Mouse (Mus musculus): ENCODE data around the gene Lbx1. TPM values are rescaled to one million over a fixed set of nuclear protein-coding genes. Genes with fewer than 3 reads are reported as not detected.

The Lbx1 gene
- total and polyA plus RNA-seq, 3 experiments = not detected

DNA sequence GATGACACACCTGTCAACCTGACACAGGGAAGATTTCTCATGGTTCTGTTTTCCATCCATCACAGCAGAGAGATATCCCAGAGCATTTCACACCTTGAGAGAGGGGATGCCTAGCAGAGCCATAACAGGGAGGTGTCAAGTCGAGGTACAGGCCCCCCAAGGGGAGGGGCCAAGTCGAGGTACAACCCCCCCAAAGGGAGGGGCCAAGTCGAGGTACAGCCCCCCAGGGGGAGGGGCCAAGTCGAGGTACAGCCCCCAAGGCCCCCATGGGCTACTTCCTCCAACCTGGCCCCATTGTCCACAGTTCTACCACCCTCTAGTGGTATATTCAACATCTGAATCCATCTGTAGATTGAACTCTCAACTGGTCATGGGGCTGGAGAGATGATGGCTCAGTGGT is 41.0 kb downstream of the Lbx1 start:
- dilution Hi-C loops (cut with MboI; ENCODE audit: extremely low pct_ligation_motif_present, extremely low pct_unique_long_range_greater_than_20kb, low sequenced_read_pairs) = no loop called here

More for the DNA sequence above, 41.0 kb downstream of the Lbx1 start:
- TF ChIP-seq USF2 (conservative IDR thresholded peaks at IDR 0.05; ENCODE audit: low read depth, low read length) (no peak), TCF12 (IDR thresholded peaks at IDR 0.05; ENCODE audit: low read depth, low read length) (no peak), USF1 (IDR thresholded peaks at IDR 0.05; ENCODE audit: low read depth, low read length) (no peak), MAZ (IDR thresholded peaks at IDR 0.05; ENCODE audit: low read depth, low read length) (no peak), NELFE (IDR thresholded peaks at IDR 0.05; ENCODE audit: low read depth, low read length) (no peak), ZKSCAN1 (IDR thresholded peaks at IDR 0.05; ENCODE audit: borderline replicate concordance, low read depth, low read length) (no peak), UBTF (IDR thresholded peaks at IDR 0.05; ENCODE audit: low read depth, low read length) (no peak), KAT2A (IDR thresholded peaks at IDR 0.05; ENCODE audit: insufficient replicate concordance, low read length) (no peak), POLR2A (IDR thresholded peaks at IDR 0.05; ENCODE audit: low read depth, low read length) (no peak), HCFC1 (IDR thresholded peaks at IDR 0.05; ENCODE audit: low read depth, low read length) (no peak), MAFK (IDR thresholded peaks at IDR 0.05; ENCODE audit: insufficient replicate concordance, low read length) (no peak), SMC3 (IDR thresholded peaks at IDR 0.05; ENCODE audit: low read depth, low read length) (no peak), JUND (conservative IDR thresholded peaks at IDR 0.05; ENCODE audit: low read depth, low read length) (no peak), RCOR1 (conservative IDR thresholded peaks at IDR 0.05; ENCODE audit: low read depth, low read length) (no peak), NRF1 (IDR thresholded peaks at IDR 0.05; ENCODE audit: low read depth, low read length) (no peak), IRF4 (IDR thresholded peaks at IDR 0.05; ENCODE audit: low read depth, low read length) (no peak), ZNF384 (IDR thresholded peaks at IDR 0.05; ENCODE audit: low read depth, low read length) (no peak), SIN3A (IDR thresholded peaks at IDR 0.05; ENCODE audit: low read length) (no peak), JUN (IDR thresholded peaks at IDR 0.05; ENCODE audit: insufficient read depth, low read depth, low read length) (no peak)
- Histone ChIP-seq H3K9ac (ENCODE audit: insufficient read depth, low read depth) (no peak overlapping the region), H3K79me2 (replicated peaks; ENCODE audit: control insufficient read depth, extremely low read depth, insufficient read depth, poor library complexity, severe bottlenecking) (no peaks in the 10 kb centered on the region), H3K27ac (ENCODE audit: insufficient read depth, low read depth) (no peak overlapping the region), H3K4me3 (replicated peaks in 1 of 3; ENCODE audit: low read depth in 2 of 3, low read length in 2 of 3, poor library complexity in 1 of 3) (no peak overlapping the region), H3K9me3 (replicated peaks; ENCODE audit: low read length) (peaks cover 20% of the 10 kb centered on the region), H3K27me3 (replicated peaks) (peaks cover 6% of the 10 kb centered on the region), H3K36me3 (replicated peaks in 1 of 2; ENCODE audit: control insufficient read depth in 1 of 2, insufficient read depth in 1 of 2, low read length in 1 of 2) (no peaks in the 10 kb centered on the region), H3K4me2 (ENCODE audit: insufficient read depth, low read depth, poor library complexity, severe bottlenecking) (no peak overlapping the region), H3K4me1 (ENCODE audit: control insufficient read depth in 1 of 2, insufficient read depth in 2 of 2) (no peaks in the 10 kb centered on the region)
- in situ Hi-C loops (cut with MboI; ENCODE audit: low pct_ligation_motif_present, low pct_unique_long_range_greater_than_20kb, low sequenced_read_pairs) = no loop called here
- no peak for DNase-seq (ENCODE audit: extremely low read depth)

Other genes with a start within 250 kb of the Lbx1 start
- 0.55 and 1.1 TPM in 2 replicates for gene Sema4g, start 246.7 kb downstream of the Lbx1 start, total RNA-seq (2012; rRNA removed)
- gene Sema4g, start 246.7 kb downstream of the Lbx1 start, total RNA-seq (2014; rRNA removed) = 0.38 and 0.71 TPM in 2 replicates
- gene Sema4g, start 246.7 kb downstream of the Lbx1 start, polyA plus RNA-seq (2012; ENCODE audit: insufficient read length, low read depth) = 8.3 and 8.4 TPM in 2 replicates
- 18.9 and 21.9 TPM in 2 replicates for gene Twnk, start 230.1 kb downstream of the Lbx1 start, total RNA-seq (2012; rRNA removed)
- 12.4 and 14.0 TPM in 2 replicates for gene Twnk, start 230.1 kb downstream of the Lbx1 start, total RNA-seq (2014; rRNA removed)
- 30.1 and 32.4 TPM in 2 replicates for gene Twnk, start 230.1 kb downstream of the Lbx1 start, polyA plus RNA-seq (2012; ENCODE audit: insufficient read length, low read depth)
- 72.7 and 76.6 TPM in 2 replicates for gene Mrpl43, start 229.4 kb downstream of the Lbx1 start, total RNA-seq (2012; rRNA removed)
- gene Mrpl43, start 229.4 kb downstream of the Lbx1 start, total RNA-seq (2014; rRNA removed) = 63.5 and 72.7 TPM in 2 replicates
- 75.1 and 77.9 TPM in 2 replicates for gene Mrpl43, start 229.4 kb downstream of the Lbx1 start, polyA plus RNA-seq (2012; ENCODE audit: insufficient read length, low read depth)
- 17.5 and 22.1 TPM in 2 replicates for gene Lzts2, start 221.4 kb downstream of the Lbx1 start, total RNA-seq (2012; rRNA removed)
- gene Lzts2, start 221.4 kb downstream of the Lbx1 start, total RNA-seq (2014; rRNA removed) = 0.68 and 0.73 TPM in 2 replicates
- gene Lzts2, start 221.4 kb downstream of the Lbx1 start, polyA plus RNA-seq (2012; ENCODE audit: insufficient read length, low read depth) = 2.2 and 3.1 TPM in 2 replicates
- 0.04 and 0.17 TPM in 2 replicates for gene Pdzd7, start 190.1 kb downstream of the Lbx1 start, total RNA-seq (2012; rRNA removed)
- 0.12 and 0.20 TPM in 2 replicates for gene Pdzd7, start 190.1 kb downstream of the Lbx1 start, total RNA-seq (2014; rRNA removed)
- gene Pdzd7, start 190.1 kb downstream of the Lbx1 start, polyA plus RNA-seq (2012; ENCODE audit: insufficient read length, low read depth) = 0.15 TPM in 1 of 2 replicates, not detected in the other
- gene Sfxn3, start 188.3 kb downstream of the Lbx1 start, total RNA-seq (2012; rRNA removed) = 2.4 and 3.6 TPM in 2 replicates
- 0.95 and 1.4 TPM in 2 replicates for gene Sfxn3, start 188.3 kb downstream of the Lbx1 start, total RNA-seq (2014; rRNA removed)
- gene Sfxn3, start 188.3 kb downstream of the Lbx1 start, polyA plus RNA-seq (2012; ENCODE audit: insufficient read length, low read depth) = 3.1 and 4.2 TPM in 2 replicates
- gene Kazald1, start 160.6 kb downstream of the Lbx1 start, total RNA-seq (2012; rRNA removed) = 0.63 and 1.2 TPM in 2 replicates
- 0.23 and 0.27 TPM in 2 replicates for gene Kazald1, start 160.6 kb downstream of the Lbx1 start, total RNA-seq (2014; rRNA removed)
- 0.31 and 0.44 TPM in 2 replicates for gene Kazald1, start 160.6 kb downstream of the Lbx1 start, polyA plus RNA-seq (2012; ENCODE audit: insufficient read length, low read depth)
- not detected in 2 replicates for gene Tlx1, start 85.1 kb downstream of the Lbx1 start, total RNA-seq (2012; rRNA removed)
- gene Tlx1, start 85.1 kb downstream of the Lbx1 start, total RNA-seq (2014; rRNA removed) = not detected in 2 replicates
- gene Tlx1, start 85.1 kb downstream of the Lbx1 start, polyA plus RNA-seq (2012; ENCODE audit: insufficient read length, low read depth) = not detected in 2 replicates
- gene Btrc, start 127.9 kb upstream of the Lbx1 start, total RNA-seq (2012; rRNA removed) = 13.5 and 14.0 TPM in 2 replicates
- gene Btrc, start 127.9 kb upstream of the Lbx1 start, total RNA-seq (2014; rRNA removed) = 11.0 and 11.8 TPM in 2 replicates
- gene Btrc, start 127.9 kb upstream of the Lbx1 start, polyA plus RNA-seq (2012; ENCODE audit: insufficient read length, low read depth) = 20.7 and 21.2 TPM in 2 replicates

Data from CH12.LX (cell line).